Mouse (Mus musculus) cortical plate, adult 2 months (tissue): Measurements from ENCODE around the gene Pelp1.

Experiments used
- CTCF ChIP-seq: fragments of 200-500 bp; IDR thresholded peaks from 2 replicates; pipeline ENCODE4 v1.5.1; 2011; ENCODE audit warnings: mild to moderate bottlenecking, control low read depth, low read length; ENCODE audit not compliant: insufficient read depth; ENCODE audit errors: extremely low read depth
- POLR2A ChIP-seq: fragments of 200-500 bp; IDR thresholded peaks from 2 replicates; pipeline ENCODE4 v1.6.1; 2011; ENCODE audit warnings: mild to moderate bottlenecking, low read length, control low read depth; ENCODE audit not compliant: insufficient read depth; ENCODE audit errors: extremely low read depth

GRCm38 (mm10) chr11:70351868-70352267 lies 58.0 kb downstream of the Pelp1 start, which contains the start of gene Alox15:
- TF ChIP-seq POLR2A (no peak), CTCF (no peak)
